Mouse (Mus musculus) neural tube, embryonic 15.5 days (tissue): Measurements from ENCODE around the gene Bcar3. TPM values are rescaled to one million over a fixed set of nuclear protein-coding genes. Genes with fewer than 3 reads are reported as not detected.

Experiments
- ATAC-seq: fragments of 200-750 bp; cut with Nextera tagmentation; 2 replicates; pipeline ENCODE4 v1.8.0; 2017; ENCODE audit warnings: mild to moderate bottlenecking, moderate TSS enrichment, moderate library complexity; ENCODE audit not compliant: low FRiP score
- H3K27ac ChIP-seq: fragments of 300-500 bp; sonication (generic); replicated peaks from 2 replicates; pipeline ENCODE4 v1.5.1; 2015; ENCODE audit warnings: mild to moderate bottlenecking, inconsistent platforms
- H3K27me3 ChIP-seq: fragments of 300-500 bp; sonication (generic); replicated peaks from 2 replicates; pipeline ENCODE4 v1.6.1; 2015; ENCODE audit warnings: inconsistent platforms
- H3K36me3 ChIP-seq: fragments of 300-500 bp; sonication (generic); 2 replicates; pipeline ENCODE4 v1.6.1; 2015; ENCODE audit warnings: inconsistent platforms
- H3K4me1 ChIP-seq: fragments of 300-500 bp; sonication (generic); 2 replicates; pipeline ENCODE4 v1.6.1; 2015; ENCODE audit warnings: inconsistent platforms
- H3K4me2 ChIP-seq: fragments of 300-500 bp; sonication (generic); 2 replicates; pipeline ENCODE4 v1.6.1; 2015; ENCODE audit warnings: inconsistent platforms, mild to moderate bottlenecking, moderate library complexity
- H3K4me3 ChIP-seq: fragments of 300-500 bp; sonication (generic); replicated peaks from 2 replicates; pipeline ENCODE4 v1.5.1; 2015; ENCODE audit warnings: mild to moderate bottlenecking, inconsistent platforms
- H3K9ac ChIP-seq: fragments of 300-500 bp; sonication (generic); replicated peaks from 2 replicates; pipeline ENCODE4 v1.6.1; 2015; ENCODE audit warnings: mild to moderate bottlenecking, inconsistent platforms
- H3K9me3 ChIP-seq: fragments of 300-500 bp; sonication (generic); replicated peaks from 2 replicates; pipeline ENCODE4 v1.6.1; 2016; ENCODE audit warnings: inconsistent platforms
- WGBS: fragments of 180-500 bp; shearing (Covaris S2); methylation state at CpG from one replicate; pipeline ENCODE4 v1.1.7; 2015; ENCODE audit warnings: mixed read lengths; 5-methylcytosine and 5-hydroxymethylcytosine counted together
- microRNA counts: library from miRNA; unstranded; fragments of <30 nt; microRNA quantifications from one replicate; lab custom pipeline; 2016
- microRNA-seq: library from miRNA; unstranded; fragments of <30 nt; microRNA quantifications from one replicate; pipeline ENCODE4, GENCODE M21; 2017
- polyA plus RNA-seq: library from polyadenylated mRNA; unstranded; fragments of >200 nt; fragmentation: Nextera tagmentation; extraction: Ambion mirVana; gene quantifications from 2 replicates; pipeline ENCODE4 v1.2.1, GENCODE M21; 2015

Gene Bcar3
- polyA plus RNA-seq, 1 experiment from 2014 or later = 5.5 TPM

GRCm38 (mm10) chr3:122573426-122574286 lies 279.7 kb downstream of the Bcar3 start:
- no peak for ATAC-seq
- Histone ChIP-seq H3K4me3 (no peak overlapping the region), H3K9me3 (no peaks in the 10 kb centered on the region), H3K9ac (no peak overlapping the region), H3K27me3 (no peaks in the 10 kb centered on the region), H3K4me1 (peaks cover 6% of the 10 kb centered on the region; the same call in 1 of the 2 replicates), H3K36me3 (peaks cover 6% of the 10 kb centered on the region; the same call in 1 of the 2 replicates), H3K4me2 (no peak overlapping the region), H3K27ac (no peak overlapping the region)
- 91% methylated on average over 5 of the region's 5 CpGs for WGBS

GRCm38 (mm10) chr3:122574921-122575320 lies 281.0 kb downstream of the Bcar3 start:
- Histone ChIP-seq H3K9me3 (no peaks in the 10 kb centered on the region), H3K9ac (no peak overlapping the region), H3K27ac (no peak overlapping the region), H3K4me3 (no peak overlapping the region), H3K4me2 (no peak overlapping the region), H3K36me3 (peaks cover 6% of the 10 kb centered on the region; the same call in 1 of the 2 replicates), H3K4me1 (peaks cover 6% of the 10 kb centered on the region; the same call in 1 of the 2 replicates), H3K27me3 (no peaks in the 10 kb centered on the region)
- ATAC-seq = no peak
- WGBS = 75% methylated on average over 1 of the region's 1 CpGs

- H3K27ac ChIP-seq = no peak overlapping the region
- no peak overlapping the region for H3K9ac ChIP-seq
- no peaks in the 10 kb centered on the region for H3K27me3 ChIP-seq
- H3K36me3 ChIP-seq = peaks cover 6% of the 10 kb centered on the region; the same call in 1 of the 2 replicates
- ATAC-seq = no peak
- H3K4me2 ChIP-seq = no peak overlapping the region
- no peak overlapping the region for H3K4me3 ChIP-seq
- H3K4me1 ChIP-seq = peaks cover 3% of the 10 kb centered on the region; the same call in 1 of the 2 replicates
- no peaks in the 10 kb centered on the region for H3K9me3 ChIP-seq
These were observed 283.4 kb downstream of the Bcar3 start for GRCm38 (mm10) chr3:122577360-122577759.

MicroRNAs encoded within 50 kb of the gene (microRNA counts, 519-probe panel; counts per million panel counts)
- microRNA mmu-miR-760 (lab: Ali Mortazavi, UCI) = 1,716 counts per million, percentile 27 among the panel's probes with 10 or more counts

Small RNAs within 50 kb of the gene (microRNA-seq; reads per million reads assigned to microRNA genes)
- gene Mir760 = 227 reads per million, percentile 65 among the genes with 10 or more reads in this experiment
- not detected for gene Mir7657

Other genes starting within 250 kb of the Bcar3 start
- gene Abca4, start 249.7 kb upstream of the Bcar3 start, polyA plus RNA-seq = 0.97 and 1.0 TPM in 2 replicates
- 50.0 and 52.7 TPM in 2 replicates for gene Gclm, start 48.6 kb upstream of the Bcar3 start, polyA plus RNA-seq
- gene Dnttip2, start 19.7 kb upstream of the Bcar3 start, polyA plus RNA-seq = 42.3 and 47.5 TPM in 2 replicates